In genomic region chr10:81303761-81304160, GRCm38 (mm10) we compare ENCODE assay signal across 14 mouse cellular contexts. TPM values are rescaled to one million over a fixed set of nuclear protein-coding genes. Genes with fewer than 3 reads are reported as not detected.
A peak's percentile ranks its signal among the peaks of the same experiment; 100 is the strongest.
DNase-seq lines count a peak whose midpoint lies in the region; ATAC-seq lines count a peak whose summit lies in the region.
"Had no signal": no experiment of that assay in that cellular context is flagged by ENCODE, and none has a peak within 500 bp of the region (broad histone marks: within the 10 kb centered on the region; RNA-seq: fewer than 3 reads in every experiment).

No protein-coding gene starts in this region.

- no peak overlapping the region for H3K4me2 ChIP-seq in midbrain, embryonic 13.5 days (replicated peaks)
- H3K4me2 ChIP-seq in neural tube, embryonic 15.5 days = no peak overlapping the region
- H3K4me2 ChIP-seq: embryonic facial prominence, embryonic 12.5 days; neural tube, embryonic 12.5 days had no signal

- no peak overlapping the region for H3K4me3 ChIP-seq in midbrain, embryonic 13.5 days (replicated peaks)
- no peak overlapping the region for H3K4me3 ChIP-seq in midbrain, embryonic 10.5 days
- H3K4me3 ChIP-seq in megakaryocyte, embryonic 14.5 days (replicated peaks) = peak overlapping the region; percentile 93
- no peak overlapping the region for H3K4me3 ChIP-seq in neural tube, embryonic 15.5 days (replicated peaks)
- H3K4me3 ChIP-seq: embryonic facial prominence, embryonic 12.5 days; neural tube, embryonic 12.5 days had no signal

- H3K9me3 ChIP-seq in midbrain, embryonic 13.5 days = no peaks in the 10 kb centered on the region
- no peaks in the 10 kb centered on the region for H3K9me3 ChIP-seq in midbrain, embryonic 10.5 days (replicated peaks)
- H3K9me3 ChIP-seq in megakaryocyte, embryonic 14.5 days = no peaks in the 10 kb centered on the region
- H3K9me3 ChIP-seq in neural tube, embryonic 15.5 days (replicated peaks) = no peaks in the 10 kb centered on the region
- H3K9me3 ChIP-seq: embryonic facial prominence, embryonic 12.5 days; neural tube, embryonic 12.5 days had no signal

- H3K9ac ChIP-seq in midbrain, embryonic 13.5 days (replicated peaks) = 0 out of 2 replicates have a peak overlapping the region, but pooled peaks have one; percentile 19
- no peak overlapping the region for H3K9ac ChIP-seq in neural tube, embryonic 15.5 days (replicated peaks)
- H3K9ac ChIP-seq: embryonic facial prominence, embryonic 12.5 days; neural tube, embryonic 12.5 days had no signal

- peak; percentile 47 for DNase-seq in cerebellum, adult 9-11 months
- no peak for DNase-seq in cerebellum, postnatal 36 days
- no peak for DNase-seq in midbrain, embryonic 10.5 days (ENCODE audit: low spot score)
- DNase-seq in kidney, postnatal 10 days = no peak
- DNase-seq in gastrocnemius, postnatal 4 days (ENCODE audit: low spot score in 2 of 2) = no peak
- DNase-seq: gastrocnemius, postnatal 10 days; layer of hippocampus, postnatal 36 days; lung, postnatal 10 days had no signal

- no peak overlapping the region for H3K27ac ChIP-seq in midbrain, embryonic 13.5 days
- H3K27ac ChIP-seq in midbrain, embryonic 10.5 days (replicated peaks) = no peak overlapping the region; the same call in 1 of the 2 replicates
- H3K27ac ChIP-seq in neural tube, embryonic 15.5 days (replicated peaks) = no peak overlapping the region
- H3K27ac ChIP-seq: embryonic facial prominence, embryonic 12.5 days; hindbrain, postnatal 0 days; neural tube, embryonic 12.5 days had no signal

- 82% methylated on average over 7 of the region's 7 CpGs for WGBS in midbrain, embryonic 13.5 days
- WGBS in midbrain, embryonic 10.5 days = 81% methylated on average over 7 of the region's 7 CpGs
- WGBS in neural tube, embryonic 15.5 days = 81% methylated on average over 7 of the region's 7 CpGs

- H3K36me3 ChIP-seq in midbrain, embryonic 13.5 days = peaks cover 33% of the 10 kb centered on the region
- peaks cover 54% of the 10 kb centered on the region for H3K36me3 ChIP-seq in midbrain, embryonic 10.5 days
- H3K36me3 ChIP-seq in megakaryocyte, embryonic 14.5 days (replicated peaks; ENCODE audit: low read length) = peaks cover 75% of the 10 kb centered on the region
- H3K36me3 ChIP-seq in neural tube, embryonic 15.5 days = peaks cover 32% of the 10 kb centered on the region

- H3K27me3 ChIP-seq in midbrain, embryonic 13.5 days = no peaks in the 10 kb centered on the region
- no peaks in the 10 kb centered on the region for H3K27me3 ChIP-seq in midbrain, embryonic 10.5 days (ENCODE audit: low read depth, poor library complexity, severe bottlenecking)
- no peaks in the 10 kb centered on the region for H3K27me3 ChIP-seq in megakaryocyte, embryonic 14.5 days (replicated peaks)
- no peaks in the 10 kb centered on the region for H3K27me3 ChIP-seq in neural tube, embryonic 15.5 days (replicated peaks)
- H3K27me3 ChIP-seq: embryonic facial prominence, embryonic 12.5 days; neural tube, embryonic 12.5 days had no signal

- H3K4me1 ChIP-seq in midbrain, embryonic 13.5 days (replicated peaks) = peaks cover 39% of the 10 kb centered on the region
- H3K4me1 ChIP-seq in midbrain, embryonic 10.5 days = peaks cover 58% of the 10 kb centered on the region
- peaks cover 87% of the 10 kb centered on the region for H3K4me1 ChIP-seq in megakaryocyte, embryonic 14.5 days
- peaks cover 37% of the 10 kb centered on the region for H3K4me1 ChIP-seq in neural tube, embryonic 15.5 days

- ATAC-seq in midbrain, embryonic 13.5 days = no peak
- no peak for ATAC-seq in neural tube, embryonic 15.5 days (ENCODE audit: low FRiP score)

RNA-seq across cellular contexts. Expression of gene Pip5k1c, which starts 11.0 kb away (rescaled TPM):
- 92.8 and 99.6 TPM in 2 replicates for polyA plus RNA-seq in midbrain, embryonic 13.5 days (2015; fragmentation: Nextera tagmentation; extraction: Ambion mirVana)
- polyA plus RNA-seq in midbrain, embryonic 10.5 days (2016; fragmentation: Nextera tagmentation; extraction: Ambion mirVana) = 55.0 and 60.8 TPM in 2 replicates
- 124 and 136 TPM in 2 replicates for polyA plus RNA-seq in megakaryocyte, embryonic 14.5 days (2012; ENCODE audit: insufficient read depth, low replicate concordance)
- 116 and 124 TPM in 2 replicates for polyA plus RNA-seq in neural tube, embryonic 15.5 days (2015; fragmentation: Nextera tagmentation; extraction: Ambion mirVana)
- total RNA-seq in gastrocnemius, postnatal 4 days (2021) = 10 to 100 TPM; 35.8 TPM

RNA-seq across cellular contexts. Expression of gene Tjp3, which starts 12.4 kb away (rescaled TPM):
- polyA plus RNA-seq in midbrain, embryonic 13.5 days (2015; fragmentation: Nextera tagmentation; extraction: Ambion mirVana) = 4.9 and 5.5 TPM in 2 replicates
- polyA plus RNA-seq in midbrain, embryonic 10.5 days (2016; fragmentation: Nextera tagmentation; extraction: Ambion mirVana) = 6.5 and 6.9 TPM in 2 replicates
- polyA plus RNA-seq in megakaryocyte, embryonic 14.5 days (2012; ENCODE audit: insufficient read depth, low replicate concordance) = 4.6 and 5.5 TPM in 2 replicates
- polyA plus RNA-seq in neural tube, embryonic 15.5 days (2015; fragmentation: Nextera tagmentation; extraction: Ambion mirVana) = 4.1 and 7.9 TPM in 2 replicates
- total RNA-seq in gastrocnemius, postnatal 4 days (2021) = under 1 TPM; 0.25 to 0.44 TPM

RNA-seq across cellular contexts. Expression of gene Cactin, which starts 17.1 kb away (rescaled TPM):
- polyA plus RNA-seq in midbrain, embryonic 13.5 days (2015; fragmentation: Nextera tagmentation; extraction: Ambion mirVana) = 35.5 and 35.8 TPM in 2 replicates
- 53.5 and 53.6 TPM in 2 replicates for polyA plus RNA-seq in midbrain, embryonic 10.5 days (2016; fragmentation: Nextera tagmentation; extraction: Ambion mirVana)
- 76.5 and 78.5 TPM in 2 replicates for polyA plus RNA-seq in megakaryocyte, embryonic 14.5 days (2012; ENCODE audit: insufficient read depth, low replicate concordance)
- polyA plus RNA-seq in neural tube, embryonic 15.5 days (2015; fragmentation: Nextera tagmentation; extraction: Ambion mirVana) = 27.8 and 34.0 TPM in 2 replicates
- 10 to 100 TPM; 17.8 to 18.3 TPM for total RNA-seq in gastrocnemius, postnatal 4 days (2021)

RNA-seq across cellular contexts. Expression of gene Tbxa2r, which starts 24.8 kb away (rescaled TPM):
- 4.7 and 4.9 TPM in 2 replicates for polyA plus RNA-seq in midbrain, embryonic 13.5 days (2015; fragmentation: Nextera tagmentation; extraction: Ambion mirVana)
- 2.9 and 3.3 TPM in 2 replicates for polyA plus RNA-seq in midbrain, embryonic 10.5 days (2016; fragmentation: Nextera tagmentation; extraction: Ambion mirVana)
- polyA plus RNA-seq in megakaryocyte, embryonic 14.5 days (2012; ENCODE audit: insufficient read depth, low replicate concordance) = 87.5 and 153 TPM in 2 replicates
- polyA plus RNA-seq in neural tube, embryonic 15.5 days (2015; fragmentation: Nextera tagmentation; extraction: Ambion mirVana) = 5.5 and 11.4 TPM in 2 replicates
- total RNA-seq in gastrocnemius, postnatal 4 days (2021) = 1 to 10 TPM; 4.8 to 5.8 TPM

RNA-seq across cellular contexts. Expression of gene Apba3, which starts 37.0 kb away (rescaled TPM):
- polyA plus RNA-seq in midbrain, embryonic 13.5 days (2015; fragmentation: Nextera tagmentation; extraction: Ambion mirVana) = 27.9 and 30.8 TPM in 2 replicates
- polyA plus RNA-seq in midbrain, embryonic 10.5 days (2016; fragmentation: Nextera tagmentation; extraction: Ambion mirVana) = 50.5 and 55.5 TPM in 2 replicates
- polyA plus RNA-seq in megakaryocyte, embryonic 14.5 days (2012; ENCODE audit: insufficient read depth, low replicate concordance) = 93.1 and 154 TPM in 2 replicates
- 38.0 and 39.1 TPM in 2 replicates for polyA plus RNA-seq in neural tube, embryonic 15.5 days (2015; fragmentation: Nextera tagmentation; extraction: Ambion mirVana)
- total RNA-seq in gastrocnemius, postnatal 4 days (2021) = 10 to 100 TPM; 49.2 to 50.2 TPM
